Mouse (Mus musculus): Measurements from ENCODE around the gene Sufu.

- TF ChIP-seq POLR2A (IDR thresholded peaks at IDR 0.05; ENCODE audit: borderline replicate concordance, insufficient read depth, low read length), result no peak
- peak; percentile 81 for TF ChIP-seq CTCF (IDR thresholded peaks at IDR 0.05; ENCODE audit: borderline replicate concordance, insufficient read depth, low read depth, low read length)
Observed at GRCm38 (mm10) chr19:46369204-46369603, 27.5 kb upstream of the Sufu start.

All from cerebellum, adult 2 months (tissue).